Mouse (Mus musculus): ENCODE measurements at regions not wholly inside any gene's neighbourhood (a gene's known extent, or its start where the extent isn't known, plus 50 kb on each side); places are given as distances from the start of the nearest gene placed in this dataset.
"Not testable (repeated sequence)": the region's sequence is repeated elsewhere in the genome, so short reads cannot be mapped to it uniquely, and the experiment has no call there.

- TF ChIP-seq CTCF (IDR thresholded peaks at IDR 0.05; ENCODE audit: low read depth, low read length); POLR2A (IDR thresholded peaks at IDR 0.05; ENCODE audit: borderline replicate concordance, low read depth, low read length): not testable (repeated sequence)
Observed at GRCm38 (mm10) chr9:90537683-90538082, 267.1 kb upstream of the Tbc1d2b start.

All from bone marrow macrophage, adult 2 months (primary cell).